Mouse (Mus musculus) limb, embryonic 12.5 days (tissue): ENCODE measurements around the gene Sys1. TPM values are rescaled to one million over a fixed set of nuclear protein-coding genes. Genes with fewer than 3 reads are reported as not detected.
A peak's percentile ranks its signal among the peaks of the same experiment; 100 is the strongest.

Experiments used
- ATAC-seq: fragments of 200-750 bp; cut with Nextera tagmentation; 2 replicates; pipeline ENCODE4 v1.8.0; 2017; ENCODE audit warnings: low read depth, moderate TSS enrichment; ENCODE audit not compliant: insufficient number of reproducible peaks, insufficient read depth, low FRiP score, low TSS enrichment
- H3K27ac ChIP-seq: fragments of 300-500 bp; sonication (generic); 2 replicates; pipeline ENCODE4 v1.5.1; 2016; ENCODE audit warnings: mild to moderate bottlenecking, moderate library complexity
- H3K27me3 ChIP-seq: fragments of 300-500 bp; sonication (generic); 2 replicates; pipeline ENCODE4 v1.6.1; 2016; ENCODE audit warnings: mild to moderate bottlenecking, moderate library complexity
- H3K36me3 ChIP-seq: fragments of 300-500 bp; sonication (generic); 2 replicates; pipeline ENCODE4 v1.6.1; 2016; ENCODE audit warnings: mild to moderate bottlenecking, moderate library complexity
- H3K4me1 ChIP-seq: fragments of 300-500 bp; sonication (generic); replicated peaks from 2 replicates; pipeline ENCODE4 v1.6.1; 2016
- H3K4me2 ChIP-seq: fragments of 300-500 bp; sonication (generic); 2 replicates; pipeline ENCODE4 v1.6.1; 2016; ENCODE audit warnings: mild to moderate bottlenecking, moderate library complexity
- H3K4me3 ChIP-seq: fragments of 300-500 bp; sonication (generic); replicated peaks from 2 replicates; pipeline ENCODE4 v1.5.1; 2016; ENCODE audit warnings: mild to moderate bottlenecking
- H3K9ac ChIP-seq: fragments of 300-500 bp; sonication (generic); replicated peaks from 2 replicates; pipeline ENCODE4 v1.6.1; 2016; ENCODE audit warnings: mild to moderate bottlenecking, moderate library complexity
- H3K9me3 ChIP-seq: fragments of 300-500 bp; sonication (generic); 2 replicates; pipeline ENCODE4 v1.6.1; 2016; ENCODE audit warnings: mild to moderate bottlenecking, moderate library complexity
- WGBS: fragments of 180-500 bp; shearing (Covaris S2); methylation state at CpG from one replicate; pipeline ENCODE4 v1.1.7; 2016; 5-methylcytosine and 5-hydroxymethylcytosine counted together
- polyA plus RNA-seq: library from polyadenylated mRNA; unstranded; fragments of >200 nt; fragmentation: Nextera tagmentation; extraction: Ambion mirVana; gene quantifications from 2 replicates; pipeline ENCODE4 v1.2.1, GENCODE M21; 2016

Gene Sys1
- polyA plus RNA-seq, 1 experiment from 2014 or later = 59.2 TPM

DNA sequence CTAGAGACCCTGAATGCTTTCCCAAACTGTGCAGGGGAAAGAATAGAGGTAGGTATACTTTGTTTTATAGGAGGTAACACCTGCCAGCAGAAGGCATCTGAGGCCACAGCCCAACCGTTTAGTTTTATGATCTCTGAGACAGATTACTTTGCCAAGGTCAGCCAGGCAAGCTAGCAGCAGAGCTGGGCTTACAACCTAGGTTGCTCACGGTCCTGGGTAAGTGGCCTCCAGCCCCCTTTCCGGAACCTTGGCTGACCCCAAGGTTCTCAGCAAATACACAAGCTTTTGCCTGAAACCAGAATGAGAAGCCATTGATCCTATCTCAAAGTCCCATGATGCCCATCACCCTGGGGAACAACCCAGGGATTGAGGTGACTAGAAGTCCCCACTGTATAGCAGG, 22.1 kb upstream of the Sys1 start:
- H3K4me2 ChIP-seq = no peak overlapping the region
- no peak overlapping the region for H3K9ac ChIP-seq
- H3K4me3 ChIP-seq = no peak overlapping the region
- peaks cover 87% of the 10 kb centered on the region for H3K4me1 ChIP-seq
- peaks cover 16% of the 10 kb centered on the region for H3K27me3 ChIP-seq
- no peak overlapping the region for H3K27ac ChIP-seq
- H3K9me3 ChIP-seq = no peaks in the 10 kb centered on the region
- no peak for ATAC-seq
- 44% methylated on average over 3 of the region's 3 CpGs for WGBS
- H3K36me3 ChIP-seq = no peaks in the 10 kb centered on the region

DNA sequence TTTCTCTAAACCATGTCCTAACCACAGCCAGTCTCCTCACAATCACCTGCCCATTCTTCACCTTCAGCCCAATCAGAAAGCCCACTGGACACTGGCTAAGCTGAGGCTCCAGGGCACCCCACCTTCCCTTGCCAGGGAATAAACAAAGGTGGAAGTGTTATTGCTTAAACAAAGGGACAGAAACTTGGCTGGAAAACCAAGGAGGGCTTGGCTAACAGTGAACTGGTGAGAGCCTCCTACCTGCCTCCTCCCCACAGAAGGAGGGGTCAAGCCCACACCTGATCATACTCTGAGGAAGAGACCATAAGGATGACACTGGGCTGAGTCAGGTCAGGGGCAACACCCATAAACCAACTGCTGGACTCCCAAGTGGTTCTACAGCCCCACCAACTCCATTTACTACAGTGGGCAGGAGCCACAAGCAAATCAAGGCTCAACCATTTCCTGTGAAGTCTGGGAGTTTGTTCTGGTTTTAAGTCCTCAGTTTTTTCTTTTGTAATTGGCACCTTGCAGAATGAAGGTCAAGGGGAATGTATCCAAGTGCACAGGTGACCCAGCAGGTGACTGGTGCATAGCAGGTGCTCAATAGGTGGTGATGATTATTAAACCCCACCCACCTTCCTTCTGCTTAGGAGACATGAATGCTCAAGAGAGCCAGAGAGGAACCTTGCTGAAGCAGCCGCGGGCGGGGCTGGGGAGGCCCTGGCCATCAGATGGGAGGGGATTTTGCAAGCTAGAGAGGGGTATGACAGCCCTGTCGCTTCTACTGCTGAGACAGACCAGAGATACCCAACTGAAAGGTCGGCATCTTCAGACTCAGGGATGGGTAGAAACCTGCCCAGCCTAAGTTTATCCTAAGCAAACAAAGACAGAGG, 21.3 kb upstream of the Sys1 start:
- Histone ChIP-seq H3K27me3 (peaks cover 9% of the 10 kb centered on the region; the same call in 1 of the 2 replicates), H3K36me3 (no peaks in the 10 kb centered on the region), H3K4me3 (no peak overlapping the region), H3K4me1 (peaks cover 88% of the 10 kb centered on the region), H3K9me3 (no peaks in the 10 kb centered on the region), H3K27ac (0 out of 2 replicates have a peak overlapping the region, but pooled peaks have one; percentile 53), H3K4me2 (no peak overlapping the region), H3K9ac (no peak overlapping the region)
- ATAC-seq = no peak
- 31% methylated on average over 5 of the region's 5 CpGs for WGBS

DNA sequence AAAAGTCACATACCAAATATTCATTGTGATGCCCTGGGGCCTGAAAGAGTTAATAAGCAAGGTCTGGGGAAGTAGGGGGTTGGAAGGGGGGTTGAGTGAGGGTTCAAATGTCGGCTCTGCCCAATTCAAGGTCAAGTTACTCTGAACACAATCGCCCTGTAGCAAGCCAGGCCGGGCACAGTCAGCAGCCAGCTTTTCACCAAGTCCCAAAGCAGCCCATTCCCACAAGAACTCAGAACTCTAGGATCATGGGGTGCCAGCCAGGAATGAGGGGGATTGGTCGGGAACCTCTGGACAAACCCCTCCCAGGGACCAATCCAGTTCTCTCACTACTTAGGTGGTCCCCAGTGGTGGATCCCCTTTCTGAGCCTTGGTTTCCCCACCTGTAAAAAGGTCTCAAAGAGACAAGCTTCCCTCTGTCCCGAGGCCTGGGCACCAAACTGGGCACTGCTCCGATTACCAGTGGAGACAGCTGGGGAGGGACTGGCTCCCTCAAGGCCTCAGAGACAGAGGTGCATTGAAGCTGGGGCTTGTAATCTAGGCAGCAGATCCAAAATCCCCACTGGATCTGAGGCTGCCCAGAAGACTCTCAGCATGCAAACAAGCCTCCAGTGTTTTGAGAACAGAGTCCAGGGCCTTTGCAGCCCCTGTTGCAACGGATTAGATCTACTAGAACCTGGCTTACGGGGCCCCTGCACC, 20.4 kb upstream of the Sys1 start:
- WGBS = 15% methylated on average over 8 of the region's 8 CpGs
- peaks cover 88% of the 10 kb centered on the region for H3K4me1 ChIP-seq
- H3K9ac ChIP-seq = peak overlapping the region; percentile 34; the same call in 1 of the 2 replicates
- no peak for ATAC-seq
- peaks cover 15% of the 10 kb centered on the region for H3K27me3 ChIP-seq
- peak overlapping the region; percentile 69; the same call in 1 of the 2 replicates for H3K27ac ChIP-seq
- H3K4me2 ChIP-seq = peak overlapping the region; percentile 3
- H3K36me3 ChIP-seq = no peaks in the 10 kb centered on the region
- no peak overlapping the region for H3K4me3 ChIP-seq
- no peaks in the 10 kb centered on the region for H3K9me3 ChIP-seq

DNA sequence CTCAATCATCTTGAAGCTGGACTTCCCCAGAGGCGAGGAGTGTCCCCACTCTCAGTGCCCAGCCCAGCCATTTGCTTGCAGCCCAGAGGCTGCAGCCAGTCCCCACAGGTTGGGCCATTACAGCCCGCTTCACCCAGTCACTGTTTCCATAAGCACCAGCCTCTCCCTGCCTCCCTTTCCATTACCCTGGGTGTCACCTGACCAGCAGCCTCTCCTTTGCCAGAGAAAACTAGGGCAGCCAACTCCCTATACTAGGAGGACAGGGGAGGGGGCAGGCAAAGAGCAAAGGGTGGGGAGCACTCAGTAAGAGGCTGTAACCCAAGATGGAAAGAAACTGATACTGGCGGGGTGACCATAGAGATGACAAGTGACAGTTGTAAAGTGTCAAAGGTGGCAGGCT, 19.8 kb upstream of the Sys1 start:
- Histone ChIP-seq H3K36me3 (no peaks in the 10 kb centered on the region), H3K4me2 (0 out of 2 replicates have a peak overlapping the region, but pooled peaks have one; percentile 3), H3K9me3 (no peaks in the 10 kb centered on the region), H3K27ac (peak overlapping the region; percentile 69; the same call in 1 of the 2 replicates), H3K27me3 (peaks cover 16% of the 10 kb centered on the region), H3K4me1 (peaks cover 88% of the 10 kb centered on the region), H3K9ac (peak overlapping the region; percentile 34; the same call in 1 of the 2 replicates), H3K4me3 (no peak overlapping the region)
- 46% methylated on average over 3 of the region's 3 CpGs for WGBS
- no peak for ATAC-seq

DNA sequence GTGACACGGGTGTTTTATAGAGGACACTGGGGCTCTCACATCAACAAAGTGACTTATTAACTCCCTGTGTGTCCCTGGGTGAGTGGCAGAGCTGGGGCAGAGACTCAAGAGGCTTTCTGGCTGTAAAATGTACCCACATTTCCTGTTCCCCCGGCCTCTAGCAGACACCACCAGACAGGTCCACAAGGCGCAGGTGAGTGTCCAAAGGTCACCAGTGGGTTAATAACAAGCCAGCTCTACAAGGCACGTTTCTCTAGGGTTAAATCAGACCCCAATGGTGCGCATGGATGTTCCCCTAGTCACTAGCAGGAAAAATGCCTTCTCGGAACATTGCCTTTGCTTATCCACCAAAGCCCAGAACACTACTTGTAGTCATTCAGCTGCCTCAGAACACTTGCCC, 19.1 kb upstream of the Sys1 start:
- H3K27ac ChIP-seq = no peak overlapping the region
- no peaks in the 10 kb centered on the region for H3K9me3 ChIP-seq
- H3K4me2 ChIP-seq = no peak overlapping the region
- WGBS = 40% methylated on average over 6 of the region's 6 CpGs
- no peak overlapping the region for H3K9ac ChIP-seq
- H3K4me3 ChIP-seq = no peak overlapping the region
- peaks cover 85% of the 10 kb centered on the region for H3K4me1 ChIP-seq
- no peaks in the 10 kb centered on the region for H3K36me3 ChIP-seq
- H3K27me3 ChIP-seq = peaks cover 14% of the 10 kb centered on the region
- ATAC-seq = no peak

DNA sequence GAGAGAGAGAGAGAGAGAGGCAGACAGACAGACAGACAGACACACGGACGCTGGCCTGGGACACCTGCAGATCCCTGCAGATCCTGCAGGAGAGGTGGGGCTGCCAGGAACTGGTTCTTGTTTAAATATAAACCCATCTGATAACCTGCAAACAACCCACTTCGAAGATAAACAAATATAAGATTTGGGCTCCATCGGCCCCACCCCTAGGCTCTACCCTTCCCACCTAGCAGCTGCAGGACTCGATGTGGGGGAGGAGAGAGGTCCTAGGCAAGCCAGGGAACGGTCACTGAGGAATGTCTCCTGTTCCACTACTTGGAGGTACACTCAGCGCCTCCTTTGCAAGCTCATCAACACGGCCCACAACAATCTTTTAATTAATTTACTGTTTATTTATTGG, 18.5 kb upstream of the Sys1 start:
- H3K4me1 ChIP-seq = peaks cover 81% of the 10 kb centered on the region
- no peaks in the 10 kb centered on the region for H3K9me3 ChIP-seq
- no peaks in the 10 kb centered on the region for H3K36me3 ChIP-seq
- 43% methylated on average over 8 of the region's 8 CpGs for WGBS
- H3K9ac ChIP-seq = no peak overlapping the region
- no peak overlapping the region for H3K4me2 ChIP-seq
- H3K4me3 ChIP-seq = no peak overlapping the region
- ATAC-seq = no peak
- no peak overlapping the region for H3K27ac ChIP-seq
- H3K27me3 ChIP-seq = peaks cover 14% of the 10 kb centered on the region

DNA sequence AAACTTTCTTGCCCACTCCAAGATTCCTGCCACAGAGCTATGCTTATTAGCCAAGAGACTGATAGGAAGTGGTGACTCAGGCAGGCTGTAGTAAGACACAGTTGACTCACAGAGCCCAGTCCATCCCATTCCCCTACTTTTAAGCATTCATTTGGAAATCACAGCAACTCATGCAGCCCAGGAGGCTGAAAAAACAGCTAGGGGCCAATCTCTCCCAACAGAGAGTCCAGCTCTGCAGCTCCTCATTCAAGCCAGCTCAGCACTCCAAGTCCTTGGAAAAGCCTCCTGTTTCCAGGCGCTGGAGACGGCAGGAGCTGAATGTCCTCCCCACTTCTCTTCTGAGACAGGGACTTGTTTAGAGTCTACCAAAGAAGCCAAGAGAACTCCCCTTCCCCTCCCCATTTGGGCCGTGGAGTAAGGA, 17.8 kb upstream of the Sys1 start:
- Histone ChIP-seq H3K9ac (no peak overlapping the region), H3K4me1 (peaks cover 81% of the 10 kb centered on the region), H3K27me3 (peaks cover 17% of the 10 kb centered on the region), H3K36me3 (no peaks in the 10 kb centered on the region), H3K4me2 (no peak overlapping the region), H3K4me3 (no peak overlapping the region), H3K9me3 (no peaks in the 10 kb centered on the region), H3K27ac (no peak overlapping the region)
- no peak for ATAC-seq
- WGBS = 66% methylated on average over 3 of the region's 3 CpGs

DNA sequence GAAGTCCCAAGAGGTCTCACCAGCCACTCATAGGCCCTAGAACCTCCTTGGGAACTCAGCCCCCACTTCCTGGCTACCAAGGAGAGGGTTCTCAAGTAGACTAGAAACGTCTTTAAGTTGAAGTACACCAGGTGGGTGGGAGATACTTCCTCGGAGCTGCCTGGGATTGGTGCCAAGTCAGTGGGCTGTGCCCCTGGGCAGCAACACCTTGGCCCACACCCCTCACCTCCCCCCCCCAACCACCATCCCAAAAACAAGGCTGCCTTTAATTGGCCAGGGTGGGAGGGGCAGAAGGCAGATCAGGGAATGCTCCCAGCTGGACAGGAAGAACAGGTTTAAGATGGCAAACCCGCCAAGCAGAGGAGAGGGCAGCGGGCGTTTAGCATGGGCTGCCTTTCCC, 16.4 kb upstream of the Sys1 start:
- Histone ChIP-seq H3K9me3 (no peaks in the 10 kb centered on the region), H3K4me3 (no peak overlapping the region), H3K4me2 (0 out of 2 replicates have a peak overlapping the region, but pooled peaks have one; percentile 87), H3K36me3 (no peaks in the 10 kb centered on the region), H3K27me3 (peaks cover 17% of the 10 kb centered on the region), H3K27ac (no peak overlapping the region), H3K9ac (0 out of 2 replicates have a peak overlapping the region, but pooled peaks have one; percentile 14), H3K4me1 (peaks cover 68% of the 10 kb centered on the region)
- 63% methylated on average over 5 of the region's 5 CpGs for WGBS
- no peak for ATAC-seq

DNA sequence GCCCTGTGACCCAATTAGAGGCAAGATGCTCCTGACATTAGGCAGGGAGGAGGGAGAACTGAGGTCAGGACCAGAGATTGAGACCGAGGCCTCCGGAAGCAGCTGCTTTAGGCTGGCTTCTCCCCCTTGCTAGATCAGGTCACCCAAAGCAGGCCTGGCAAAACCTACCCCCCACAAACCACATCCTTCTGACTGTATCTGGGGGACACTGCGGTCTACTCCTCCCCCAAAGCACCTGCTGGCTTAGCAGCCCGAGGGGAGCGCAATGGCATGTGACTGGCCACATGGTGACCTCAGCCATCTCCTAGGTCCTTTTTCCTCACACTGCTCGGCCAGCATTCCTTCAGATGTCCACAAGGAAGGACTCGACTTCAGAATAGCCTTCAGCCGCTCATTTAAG, 15.6 kb upstream of the Sys1 start:
- Histone ChIP-seq H3K27me3 (peaks cover 17% of the 10 kb centered on the region), H3K36me3 (no peaks in the 10 kb centered on the region), H3K4me2 (peak overlapping the region; percentile 87), H3K4me1 (peaks cover 59% of the 10 kb centered on the region), H3K9ac (0 out of 2 replicates have a peak overlapping the region, but pooled peaks have one; percentile 18), H3K27ac (no peak overlapping the region), H3K9me3 (no peaks in the 10 kb centered on the region), H3K4me3 (no peak overlapping the region)
- WGBS = 28% methylated on average over 8 of the region's 8 CpGs
- ATAC-seq = no peak

DNA sequence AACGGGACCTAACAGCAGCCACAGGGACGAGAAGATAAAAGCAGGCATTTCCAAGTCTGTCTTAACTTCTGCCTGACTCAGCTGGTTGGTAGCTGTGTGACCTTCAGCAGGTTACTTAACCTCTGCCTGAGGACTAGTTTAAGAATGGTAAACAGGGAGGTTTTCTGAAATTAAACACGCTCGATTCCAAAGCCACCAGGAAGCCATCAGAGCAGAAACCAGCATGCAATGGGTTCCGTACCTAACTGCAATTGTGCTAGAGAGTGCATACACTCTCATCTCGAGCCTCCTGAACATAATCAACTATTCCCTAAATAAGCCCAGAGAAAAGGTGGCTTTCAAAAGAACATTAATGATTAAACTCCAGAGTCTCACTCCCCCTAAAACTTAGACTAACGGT, 15.0 kb upstream of the Sys1 start:
- WGBS = 27% methylated on average over 7 of the region's 7 CpGs
- H3K9ac ChIP-seq = peak overlapping the region; percentile 77
- H3K27ac ChIP-seq = no peak overlapping the region
- peak overlapping the region; percentile 64 for H3K4me3 ChIP-seq
- peaks cover 17% of the 10 kb centered on the region for H3K27me3 ChIP-seq
- H3K9me3 ChIP-seq = no peaks in the 10 kb centered on the region
- no peak for ATAC-seq
- H3K4me1 ChIP-seq = peaks cover 54% of the 10 kb centered on the region
- H3K36me3 ChIP-seq = no peaks in the 10 kb centered on the region
- H3K4me2 ChIP-seq = peak overlapping the region; percentile 87
